21 mouse cellular contexts compared by ENCODE assay signal in genomic region chr7:88244462-88244861, GRCm38 (mm10).
"Had no signal": no experiment of that assay in that cellular context is flagged by ENCODE, and none has a peak within 500 bp of the region (broad histone marks: within the 10 kb centered on the region; RNA-seq: fewer than 3 reads in every experiment).

No protein-coding gene starts in this region.

- H3K27ac ChIP-seq: intestine, embryonic 15.5 days; kidney, embryonic 15.5 days; limb, embryonic 12.5 days; limb, embryonic 15.5 days; liver, embryonic 14.5 days; lung, embryonic 15.5 days; midbrain, embryonic 10.5 days; midbrain, embryonic 13.5 days; stomach, postnatal 0 days had no signal

- H3K4me3 ChIP-seq: intestine, embryonic 15.5 days; kidney, embryonic 15.5 days; limb, embryonic 12.5 days; limb, embryonic 15.5 days; lung, embryonic 15.5 days; megakaryocyte, embryonic 14.5 days; midbrain, embryonic 10.5 days; midbrain, embryonic 13.5 days had no signal

- DNase-seq: kidney, adult 11 months; kidney, adult 8-10 months; kidney, postnatal 10 days; kidney, postnatal 36 days; layer of hippocampus, postnatal 36 days; left cerebral cortex, postnatal 4 days; liver, postnatal 0 days; thymus, adult 2 months; thymus, postnatal 14 days; thymus, postnatal 4 days had no signal

- H3K9ac ChIP-seq: intestine, embryonic 15.5 days; kidney, embryonic 15.5 days; limb, embryonic 12.5 days; limb, embryonic 15.5 days; liver, embryonic 14.5 days; liver, postnatal 0 days; lung, embryonic 15.5 days; midbrain, embryonic 13.5 days had no signal

- H3K36me3 ChIP-seq: intestine, embryonic 15.5 days; kidney, embryonic 15.5 days; limb, embryonic 12.5 days; limb, embryonic 15.5 days; lung, embryonic 15.5 days; midbrain, embryonic 10.5 days; midbrain, embryonic 13.5 days had no signal

- H3K4me2 ChIP-seq: intestine, embryonic 15.5 days; kidney, embryonic 15.5 days; limb, embryonic 12.5 days; limb, embryonic 15.5 days; liver, embryonic 11.5 days; lung, embryonic 15.5 days; midbrain, embryonic 13.5 days had no signal

- H3K27me3 ChIP-seq: intestine, embryonic 15.5 days; kidney, embryonic 15.5 days; limb, embryonic 12.5 days; limb, embryonic 15.5 days; lung, embryonic 15.5 days; megakaryocyte, embryonic 14.5 days; midbrain, embryonic 13.5 days had no signal

- ATAC-seq: intestine, embryonic 15.5 days; liver, postnatal 0 days; midbrain, embryonic 13.5 days had no signal

- H3K4me1 ChIP-seq: intestine, embryonic 15.5 days; kidney, embryonic 15.5 days; limb, embryonic 12.5 days; limb, embryonic 15.5 days; lung, embryonic 15.5 days; megakaryocyte, embryonic 14.5 days; midbrain, embryonic 10.5 days; midbrain, embryonic 13.5 days had no signal

- H3K9me3 ChIP-seq: intestine, embryonic 15.5 days; kidney, embryonic 15.5 days; limb, embryonic 12.5 days; limb, embryonic 15.5 days; lung, embryonic 15.5 days; megakaryocyte, embryonic 14.5 days; midbrain, embryonic 10.5 days; midbrain, embryonic 13.5 days had no signal
